Mouse (Mus musculus) ovary, adult 18-20 months (tissue): ENCODE measurements around the gene Ankdd1a.
A peak's percentile ranks its signal among the peaks of the same experiment; 100 is the strongest.

ENCODE experiments used
- DNase-seq: peaks from one replicate; pipeline ENCODE4 v3.0.0; 2022; ENCODE audit warnings: low spot score, mixed read lengths

Ankdd1a gene

GRCm38 (mm10) chr9:65542111-65542524 lies 22.1 kb upstream of the Ankdd1a start:
- no peak for DNase-seq

DNA sequence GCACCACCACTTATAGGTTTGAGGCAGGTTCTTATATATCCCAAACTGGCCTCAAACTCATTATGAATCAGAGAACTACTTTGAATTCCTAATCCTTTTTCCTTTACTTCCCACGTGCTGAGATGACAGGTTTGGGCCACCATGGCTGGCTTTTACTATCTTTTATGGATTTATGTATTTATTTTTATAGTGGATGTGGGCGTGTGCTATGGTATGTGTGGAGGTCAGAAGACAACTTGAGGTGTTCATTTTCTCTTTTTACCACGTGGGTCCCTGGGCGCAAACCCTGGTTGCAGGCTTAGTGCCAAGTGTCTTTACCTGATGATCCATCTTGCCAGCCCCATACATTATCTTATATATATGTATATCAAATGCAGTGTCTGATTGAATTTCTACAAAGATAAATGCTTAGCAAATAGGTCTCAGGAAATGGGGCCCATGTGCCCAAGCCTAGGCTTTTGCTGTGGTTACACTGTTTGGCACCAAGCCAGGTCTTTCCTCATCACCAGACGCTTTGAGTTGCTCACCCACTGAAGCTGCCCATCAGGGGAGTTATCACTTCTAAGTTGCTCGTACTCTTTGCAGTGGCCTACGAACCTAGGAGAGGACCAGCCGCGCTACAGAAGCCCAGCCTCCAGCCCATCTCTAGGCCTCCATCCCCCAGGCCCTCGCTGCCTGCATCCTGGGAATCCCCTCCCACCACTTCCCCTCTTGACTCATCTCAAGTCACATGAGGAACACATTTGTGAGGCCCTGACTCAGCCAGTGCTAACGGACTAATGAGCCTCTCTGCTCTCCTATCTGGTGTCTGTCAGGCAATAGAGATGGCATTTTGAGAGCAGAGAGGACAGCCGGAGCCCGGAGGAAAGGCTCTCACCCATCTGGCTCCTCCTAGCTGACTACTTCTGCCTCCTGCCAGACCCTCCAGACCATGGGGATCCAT lies 21.4 kb upstream of the Ankdd1a start:
- peak; percentile 24 for DNase-seq

- no peak for DNase-seq
These were observed 19.7 kb upstream of the Ankdd1a start for GRCm38 (mm10) chr9:65539697-65540096.

DNA sequence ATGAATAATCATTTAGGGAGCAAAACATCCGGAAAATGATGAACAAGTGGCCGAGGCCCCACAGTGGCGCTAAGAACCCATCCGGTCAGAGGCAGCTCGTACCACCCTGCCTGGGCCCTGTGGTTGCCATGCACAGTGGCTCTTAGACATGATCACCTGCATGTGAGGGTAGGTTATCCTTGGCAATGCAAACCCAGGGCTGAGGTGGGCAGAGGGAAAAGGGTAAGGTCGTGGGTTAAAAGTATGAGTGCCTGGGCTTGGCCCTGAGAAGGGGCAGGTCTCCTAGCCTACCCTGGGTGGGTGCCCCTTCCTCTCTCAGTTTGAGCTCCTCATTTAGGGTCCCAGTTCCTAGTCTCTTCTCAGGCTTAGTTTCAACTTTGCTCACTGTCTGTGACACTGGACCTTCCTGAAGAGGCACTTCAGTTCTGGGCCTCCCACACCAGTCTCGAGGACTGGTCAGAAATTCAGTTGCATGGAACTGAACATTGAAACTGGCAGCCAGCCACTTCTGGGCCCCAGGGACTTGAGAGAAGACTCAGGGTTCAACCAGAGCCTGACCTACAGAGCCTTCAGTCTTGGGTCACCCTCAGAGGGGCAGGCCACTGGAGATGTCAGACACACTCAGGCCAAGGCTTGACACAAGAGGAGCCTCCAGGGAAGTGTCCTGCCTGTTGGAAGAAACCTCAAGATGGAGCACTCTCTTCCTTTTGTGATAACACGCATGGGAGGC lies 18.1 kb upstream of the Ankdd1a start:
- no peak for DNase-seq

DNA sequence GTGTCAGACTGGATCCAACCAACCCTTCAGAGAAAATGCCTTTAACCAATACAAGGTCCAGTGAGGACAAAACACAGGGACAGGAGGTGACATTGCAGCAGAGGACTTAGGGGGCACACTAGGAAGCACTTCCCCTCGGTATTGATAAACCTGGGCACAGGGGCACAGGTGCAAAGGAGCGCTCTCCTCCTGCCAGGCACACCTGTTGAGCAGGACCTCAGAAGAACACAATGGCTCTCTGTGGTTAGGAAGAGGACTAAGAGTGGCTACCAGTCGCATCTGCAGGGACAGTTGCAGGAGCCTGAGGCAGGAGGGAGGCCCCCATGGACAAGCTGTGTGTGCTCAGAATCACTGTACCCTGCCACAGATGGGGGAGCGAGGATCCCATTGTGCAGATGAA lies 16.5 kb upstream of the Ankdd1a start:
- DNase-seq: no peak

DNA sequence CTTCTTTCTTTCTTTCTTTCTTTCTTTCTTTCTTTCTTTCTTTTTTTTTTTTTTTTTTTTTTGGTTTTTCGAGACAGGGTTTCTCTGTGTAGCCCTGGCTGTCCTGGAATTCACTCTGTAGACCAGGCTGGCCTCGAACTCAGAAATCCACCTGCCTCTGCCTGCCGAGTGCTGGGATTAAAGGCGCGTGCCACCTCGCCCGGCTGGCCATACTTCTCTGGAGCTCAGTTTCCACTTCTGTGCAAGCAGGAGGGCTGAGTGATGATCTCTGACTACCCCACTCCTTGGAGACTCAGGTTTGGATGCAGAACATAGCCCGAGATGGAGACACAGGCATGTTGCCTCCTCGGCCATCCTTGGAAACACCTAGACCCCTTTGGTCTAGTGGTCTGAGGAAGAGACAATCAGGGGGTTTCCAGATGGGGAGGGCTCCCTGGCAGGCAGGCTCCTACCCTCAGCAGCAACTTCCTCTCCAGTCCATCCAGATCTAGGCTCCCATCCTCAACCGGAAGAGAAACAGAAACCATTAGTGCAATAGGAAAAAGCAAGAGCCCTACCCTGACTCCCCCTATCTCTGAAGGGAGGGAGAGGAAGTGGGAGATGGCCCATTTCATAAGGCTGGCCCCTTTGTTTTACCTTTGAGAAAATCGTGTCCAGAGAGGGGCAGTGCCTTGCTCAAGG lies 15.9 kb upstream of the Ankdd1a start:
- DNase-seq: no peak

DNA sequence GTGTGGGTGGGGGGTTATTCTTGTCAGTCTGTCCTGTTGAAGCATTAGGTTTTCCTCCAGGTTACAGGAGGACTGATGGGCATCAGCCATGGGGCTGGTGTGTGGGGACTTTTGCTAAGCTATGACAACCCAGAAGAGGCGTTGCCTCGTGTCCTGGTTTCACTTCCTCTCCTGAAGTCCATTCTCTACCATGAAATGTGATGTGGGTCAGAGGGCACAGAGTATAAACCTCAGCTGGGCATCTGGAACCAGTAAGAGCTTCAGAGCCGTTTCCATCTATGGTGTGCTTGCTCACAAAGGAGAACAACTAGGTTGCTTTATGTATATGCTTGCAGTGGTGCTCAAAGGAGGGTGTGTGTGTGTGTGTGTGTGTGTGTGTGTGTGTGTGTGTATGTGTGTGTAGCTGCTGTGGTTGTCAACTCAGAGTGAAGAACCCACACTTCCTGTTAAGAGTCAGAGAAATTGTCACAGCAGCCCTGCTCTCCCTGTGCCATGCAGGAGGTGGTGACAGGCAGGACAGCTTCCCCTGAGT lies 15.3 kb upstream of the Ankdd1a start:
- no peak for DNase-seq

DNA sequence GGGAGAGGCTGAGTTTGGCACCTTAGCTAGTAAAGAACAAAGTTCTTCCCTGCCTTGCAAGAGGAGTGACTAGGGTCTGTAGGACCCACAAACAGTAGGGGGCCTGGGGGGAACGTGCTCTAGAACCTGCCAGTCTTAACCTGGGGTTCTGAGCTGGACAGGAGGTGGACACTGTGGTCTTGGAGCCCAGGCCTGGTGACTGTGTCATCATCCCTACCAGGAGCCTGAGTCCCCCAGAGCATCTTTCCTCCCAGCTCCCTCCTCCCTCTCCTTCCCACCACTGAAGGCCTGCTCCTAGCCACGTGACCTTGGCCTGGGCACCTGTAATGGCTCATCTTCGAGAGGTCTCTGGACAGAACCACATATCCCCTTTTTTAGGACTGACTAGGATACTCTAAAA lies 14.1 kb upstream of the Ankdd1a start:
- no peak for DNase-seq

- DNase-seq: no peak
These were observed 13.0 kb upstream of the Ankdd1a start for GRCm38 (mm10) chr9:65532986-65533385.

GRCm38 (mm10) chr9:65531283-65531682 lies 11.3 kb upstream of the Ankdd1a start:
- no peak for DNase-seq

DNA sequence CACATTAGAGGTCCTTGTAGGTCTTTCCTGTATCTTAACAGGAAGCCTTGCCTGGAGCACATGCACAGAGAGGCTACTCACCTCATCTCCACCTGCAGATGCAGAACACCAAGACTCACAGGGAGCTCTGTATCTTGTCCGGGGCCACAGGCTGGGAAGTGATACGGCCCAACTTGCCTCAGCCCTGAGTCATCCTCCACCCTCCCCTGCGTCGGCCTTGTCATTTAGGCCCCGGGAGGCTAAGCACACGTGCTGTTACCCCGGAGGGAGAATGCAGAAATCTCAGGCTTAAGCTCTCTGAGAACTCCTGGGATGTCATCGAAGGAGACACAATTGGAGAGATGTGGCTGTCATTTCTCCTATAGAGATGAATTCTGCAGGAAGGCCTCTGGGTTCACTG lies 9.7 kb upstream of the Ankdd1a start:
- no peak for DNase-seq

GRCm38 (mm10) chr9:65528417-65529038 lies 8.5 kb upstream of the Ankdd1a start:
- no peak for DNase-seq

GRCm38 (mm10) chr9:65525445-65526195 lies 5.6 kb upstream of the Ankdd1a start:
- no peak for DNase-seq

- DNase-seq: peak; percentile 65
These were observed 3.8 kb upstream of the Ankdd1a start for GRCm38 (mm10) chr9:65523611-65524364.

DNA sequence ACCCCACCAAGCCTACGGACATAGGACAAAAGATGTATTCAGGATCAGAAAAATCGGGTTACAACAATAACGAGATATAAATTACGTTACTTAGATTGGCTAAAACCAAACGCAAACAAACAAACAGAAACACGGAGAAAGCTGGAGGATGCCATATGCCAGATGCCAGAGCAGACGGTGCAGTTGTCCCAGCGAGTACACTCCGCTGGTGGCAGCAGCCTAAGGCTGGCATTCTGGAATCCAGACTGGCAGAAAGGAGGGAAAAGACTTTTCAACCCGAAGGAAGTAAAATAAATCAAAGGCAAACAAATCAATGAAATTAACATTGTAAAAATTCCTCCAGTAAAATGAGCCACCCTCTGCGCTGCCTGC lies 498 bp upstream of the Ankdd1a start:
- DNase-seq: no peak

DNA sequence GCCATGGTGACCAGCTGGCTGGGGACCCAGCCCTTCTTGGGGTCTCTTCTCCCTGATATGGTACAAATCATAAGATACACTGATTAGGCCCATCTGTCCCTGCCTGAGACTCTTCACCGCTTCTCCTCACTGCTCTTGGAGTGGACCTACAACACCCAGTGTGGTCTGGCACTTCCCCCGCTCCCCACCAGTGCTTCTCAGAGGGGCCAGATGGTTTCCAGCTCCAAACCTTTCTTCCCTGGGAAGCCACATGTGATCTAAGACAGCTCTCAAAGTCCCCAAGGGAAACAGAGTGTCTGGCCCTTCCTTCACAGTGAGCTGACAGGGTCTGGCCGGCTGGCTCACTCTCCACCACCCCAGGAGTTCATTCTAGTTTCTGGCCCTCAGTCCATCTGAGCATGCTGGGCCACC lies 5.1 kb downstream of the Ankdd1a start:
- no peak for DNase-seq

DNA sequence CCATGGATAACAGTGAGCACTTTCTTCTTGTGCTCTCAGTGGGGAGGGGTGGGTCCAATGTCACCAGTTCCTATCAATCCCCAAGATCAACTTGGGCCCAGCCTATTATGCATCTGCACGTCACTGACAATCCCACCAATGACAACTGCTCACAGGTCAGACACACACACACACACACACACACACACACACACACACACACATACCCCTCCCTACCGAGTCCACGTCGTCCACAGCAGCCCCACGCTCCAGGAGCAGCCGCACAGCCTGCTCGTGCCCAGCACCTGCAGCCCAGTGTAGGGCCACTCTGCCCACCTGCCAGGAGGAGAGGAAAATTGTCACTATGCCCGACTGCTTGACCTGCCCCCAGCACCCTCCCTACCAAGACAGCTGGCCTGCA lies 5.6 kb downstream of the Ankdd1a start:
- no peak for DNase-seq

DNA sequence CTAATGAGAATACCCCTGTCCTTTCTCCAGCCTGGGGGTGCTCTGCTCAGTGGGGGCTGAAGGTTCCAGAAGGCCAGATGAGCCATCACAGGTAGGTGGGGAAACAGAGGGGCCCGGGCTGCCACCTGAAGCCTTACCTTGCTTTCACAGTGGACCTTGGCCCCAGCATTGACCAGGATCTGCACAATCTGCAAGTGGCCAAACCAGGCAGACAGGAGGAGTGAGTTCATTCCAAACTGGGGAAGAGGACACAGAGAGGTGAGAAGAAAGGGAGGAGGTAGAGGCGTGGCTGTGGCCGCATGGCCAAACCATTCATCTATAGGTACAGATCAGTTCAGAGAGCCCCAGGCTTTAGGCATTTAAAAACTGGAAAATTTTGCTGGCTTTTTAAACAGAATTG lies 7.5 kb downstream of the Ankdd1a start:
- DNase-seq: no peak

GRCm38 (mm10) chr9:65508449-65508848 lies 11.5 kb downstream of the Ankdd1a start:
- DNase-seq: no peak

GRCm38 (mm10) chr9:65502721-65503505 lies 17.1 kb downstream of the Ankdd1a start:
- DNase-seq: no peak
